Mouse (Mus musculus) lung, adult 2 months (tissue): ENCODE measurements at regions not wholly inside any gene's neighbourhood (a gene's known extent, or its start where the extent isn't known, plus 50 kb on each side); places are given as distances from the start of the nearest gene placed in this dataset.

Experiments
- DNase-seq: peaks from one replicate; pipeline ENCODE4 v3.0.0; 2022
- H3K4me1 ChIP-seq: fragments of 200-500 bp; 2 replicates; pipeline ENCODE4 v1.6.1; 2011; ENCODE audit warnings: low read length; ENCODE audit not compliant: control insufficient read depth, insufficient read depth
- H3K4me3 ChIP-seq: fragments of 200-500 bp; replicated peaks from 2 replicates; pipeline ENCODE3; 2011; ENCODE audit warnings: low read depth, mild to moderate bottlenecking, control low read depth, low read length; ENCODE audit errors: extremely low read depth
- CTCF ChIP-seq: fragments of 200-500 bp; IDR thresholded peaks from 2 replicates; pipeline ENCODE4 v1.5.1; 2011; ENCODE audit warnings: mild to moderate bottlenecking, low read length, control low read depth; ENCODE audit not compliant: insufficient read depth
- POLR2A ChIP-seq: fragments of 200-500 bp; IDR thresholded peaks from 2 replicates; pipeline ENCODE4 v1.6.1; 2011; ENCODE audit warnings: low read depth, mild to moderate bottlenecking, control low read depth, low read length, borderline replicate concordance; ENCODE audit errors: extremely low read depth
- WGBS: fragments of 180-500 bp; shearing (Covaris S2); methylation state at CpG from one replicate; pipeline ENCODE4 v1.1.7; 2018; 5-methylcytosine and 5-hydroxymethylcytosine counted together

- WGBS: 71% methylated on average over 3 of the region's 3 CpGs
- no peak for DNase-seq
- Histone ChIP-seq H3K4me1 (no peaks in the 10 kb centered on the region), H3K4me3 (no peak overlapping the region)
- no peak for TF ChIP-seq POLR2A
- TF ChIP-seq CTCF: no peak
Observed at GRCm38 (mm10) chr3:132237344-132237743, 152.3 kb downstream of the Dkk2 start.

GRCm38 (mm10) chr3:132257834-132258233 is 172.7 kb downstream of the Dkk2 start:
- 79% methylated on average over 1 of the region's 1 CpGs for WGBS
- TF ChIP-seq CTCF (no peak), POLR2A (no peak)
- no peaks in the 10 kb centered on the region for H3K4me1 ChIP-seq

GRCm38 (mm10) chr3:132269641-132270040 is 184.5 kb downstream of the Dkk2 start:
- no peak for DNase-seq
- no peaks in the 10 kb centered on the region for H3K4me1 ChIP-seq
- no peak for TF ChIP-seq CTCF
- no peak for TF ChIP-seq POLR2A
- no peak overlapping the region for H3K4me3 ChIP-seq
- WGBS: 70% methylated on average over 1 of the region's 1 CpGs

More at GRCm38 (mm10) chr3:132257834-132258233, 172.7 kb downstream of the Dkk2 start:
- no peak overlapping the region for H3K4me3 ChIP-seq
- DNase-seq: no peak

DNA sequence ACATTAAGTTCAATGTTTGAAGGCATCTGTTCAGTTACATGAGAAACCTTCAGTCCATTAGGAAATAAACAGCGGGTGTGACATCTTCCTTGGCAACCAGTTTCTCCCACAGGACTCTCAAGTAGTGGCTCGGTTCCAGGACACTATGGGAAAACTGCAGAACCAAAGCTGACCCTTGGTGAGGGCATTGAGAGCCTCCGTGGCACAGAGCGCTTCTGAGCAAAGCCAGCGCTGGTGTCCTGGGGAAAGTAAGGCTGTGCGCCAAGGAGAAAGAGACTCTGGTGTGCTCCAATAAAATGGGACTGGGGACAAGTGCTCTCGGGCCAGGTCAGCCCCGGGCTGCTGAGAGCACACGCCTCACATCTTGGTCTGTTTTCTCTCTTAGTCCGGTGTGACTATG is 189.7 kb downstream of the Dkk2 start:
- DNase-seq: no peak
- Histone ChIP-seq H3K4me1 (no peaks in the 10 kb centered on the region), H3K4me3 (no peak overlapping the region)
- TF ChIP-seq CTCF (no peak), POLR2A (no peak)
- WGBS: 69% methylated on average over 10 of the region's 10 CpGs

DNA sequence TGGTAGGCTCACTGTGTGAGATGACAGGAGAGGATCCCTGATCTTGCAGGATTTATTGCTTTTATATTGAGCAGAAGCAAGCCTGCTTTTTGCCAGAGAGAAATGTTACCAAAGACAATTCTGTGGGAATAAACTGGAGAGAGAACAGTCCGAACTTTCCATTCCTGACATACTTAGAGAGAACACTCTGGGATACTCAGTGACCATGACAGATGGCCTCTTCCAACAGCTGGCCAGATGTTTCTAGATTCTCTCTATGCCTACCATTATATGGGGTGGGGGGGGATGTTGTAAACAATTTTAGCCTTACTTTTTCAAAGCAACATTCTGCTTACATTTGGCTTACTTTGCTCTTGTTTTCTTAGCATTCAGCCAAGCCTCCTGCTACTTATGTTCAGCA is 192.7 kb downstream of the Dkk2 start:
- no peak for DNase-seq
- H3K4me3 ChIP-seq: no peak overlapping the region
- H3K4me1 ChIP-seq: no peaks in the 10 kb centered on the region
- no peak for TF ChIP-seq CTCF
- no peak for TF ChIP-seq POLR2A
- WGBS: 67% methylated on average over 1 of the region's 1 CpGs

GRCm38 (mm10) chr3:132287714-132288113 is 202.6 kb downstream of the Dkk2 start:
- TF ChIP-seq POLR2A (no peak), CTCF (no peak)
- no peak for DNase-seq
- H3K4me3 ChIP-seq: no peak overlapping the region
- WGBS: 56% methylated on average over 3 of the region's 3 CpGs
- H3K4me1 ChIP-seq: no peaks in the 10 kb centered on the region

GRCm38 (mm10) chr3:132326961-132327360 is 241.9 kb downstream of the Dkk2 start:
- Histone ChIP-seq H3K4me1 (no peaks in the 10 kb centered on the region), H3K4me3 (no peak overlapping the region)
- whole genome bisulfite sequencing: 55% methylated on average over 4 of the region's 4 CpGs
- no peak for DNase-seq
- TF ChIP-seq CTCF (no peak), POLR2A (no peak)

DNA sequence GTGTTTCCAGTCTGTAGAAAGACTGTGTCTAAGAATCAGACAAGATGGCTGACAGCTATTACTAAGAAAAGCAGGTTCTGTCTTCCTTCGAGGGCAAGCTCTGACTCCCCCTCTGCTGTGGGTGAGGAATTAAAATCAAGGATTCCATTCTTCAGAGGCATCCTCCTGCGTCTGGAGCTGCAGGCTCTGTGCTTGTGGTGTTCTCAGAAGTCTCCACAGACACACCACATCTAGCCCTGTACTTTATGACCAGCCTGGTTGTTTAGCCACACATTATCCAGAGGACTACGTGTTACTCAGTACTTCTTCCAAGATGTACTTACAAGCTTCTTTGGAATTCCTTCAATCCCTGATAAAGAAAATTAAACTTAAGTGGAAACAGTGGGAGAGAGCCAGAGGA is 258.5 kb downstream of the Dkk2 start:
- Histone ChIP-seq H3K4me1 (no peaks in the 10 kb centered on the region), H3K4me3 (no peak overlapping the region)
- TF ChIP-seq POLR2A (no peak), CTCF (no peak)
- no peak for DNase-seq
- WGBS: 32% methylated on average over 3 of the region's 3 CpGs

DNA sequence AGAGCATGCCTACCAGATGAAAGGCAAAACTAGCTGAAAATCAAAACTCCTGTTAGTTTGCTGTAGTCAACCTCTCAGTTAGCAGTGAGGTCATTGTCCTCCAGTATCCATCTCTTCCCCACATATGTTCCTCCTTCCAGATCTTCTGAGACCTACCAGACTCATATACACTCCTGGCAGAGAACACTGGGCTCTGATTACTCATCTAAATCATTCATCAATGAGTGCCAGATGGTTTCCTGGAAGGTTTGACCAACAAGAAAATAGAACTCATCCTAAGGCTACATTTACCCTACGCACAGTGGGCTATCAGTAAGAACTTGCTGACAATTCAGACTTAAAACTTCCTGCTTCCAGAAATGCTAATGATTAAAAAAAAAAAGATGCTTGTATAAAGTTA is 260.8 kb downstream of the Dkk2 start:
- TF ChIP-seq CTCF (no peak), POLR2A (no peak)
- Histone ChIP-seq H3K4me1 (no peaks in the 10 kb centered on the region), H3K4me3 (no peak overlapping the region)
- 65% methylated on average over 1 of the region's 1 CpGs for WGBS
- no peak for DNase-seq

DNA sequence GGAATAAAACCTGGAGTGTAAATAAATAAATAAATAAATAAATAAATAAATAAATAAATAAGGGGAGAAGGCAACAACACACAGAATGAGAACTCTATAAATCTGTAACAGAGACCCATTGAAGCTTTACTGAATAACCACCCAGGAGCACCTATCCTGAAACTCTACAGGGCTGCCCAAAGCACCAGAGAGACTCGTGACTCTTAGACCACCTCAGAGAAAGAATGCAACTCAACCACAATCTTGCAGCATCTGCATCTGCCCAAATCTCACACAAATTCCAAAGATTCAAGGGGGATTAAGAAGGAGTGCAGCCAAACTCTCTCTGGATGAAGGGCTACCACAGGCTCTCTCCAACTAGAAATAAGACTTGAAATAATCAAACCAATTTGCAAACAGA is 264.5 kb downstream of the Dkk2 start:
- TF ChIP-seq POLR2A (no peak), CTCF (no peak)
- H3K4me3 ChIP-seq: no peak overlapping the region
- H3K4me1 ChIP-seq: no peaks in the 10 kb centered on the region
- DNase-seq: no peak
- WGBS: 68% methylated on average over 1 of the region's 1 CpGs

DNA sequence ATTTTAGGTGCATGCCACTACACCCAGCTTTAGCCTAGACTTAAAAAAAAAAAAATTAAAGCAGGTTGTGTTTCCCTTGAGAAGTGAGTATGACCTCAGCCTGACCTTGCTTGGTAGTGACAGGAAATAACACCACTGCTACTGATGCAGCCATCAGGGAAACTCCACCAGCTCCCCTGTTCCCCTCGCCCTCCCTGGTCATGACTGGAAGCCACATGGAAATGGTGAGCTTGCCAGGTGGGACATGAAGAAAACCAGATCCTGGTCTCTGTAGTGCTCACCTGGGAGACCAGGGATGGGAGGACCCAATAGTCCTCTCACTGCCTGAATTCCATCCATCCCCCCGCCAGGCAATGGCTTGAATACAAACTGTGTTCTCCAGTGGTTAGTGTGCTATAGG is 268.1 kb downstream of the Dkk2 start:
- Histone ChIP-seq H3K4me3 (no peak overlapping the region), H3K4me1 (no peaks in the 10 kb centered on the region)
- no peak for DNase-seq
- WGBS: 66% methylated on average over 2 of the region's 2 CpGs
- no peak for TF ChIP-seq POLR2A
- no peak for TF ChIP-seq CTCF
